Mouse (Mus musculus) embryonic facial prominence, embryonic 11.5 days (tissue): Measurements from ENCODE around the gene Tmcc1. TPM values are rescaled to one million over a fixed set of nuclear protein-coding genes. Genes with fewer than 3 reads are reported as not detected.

ENCODE experiments used
- ATAC-seq: fragments of 200-750 bp; cut with Nextera tagmentation; replicated peaks from 2 replicates; pipeline ENCODE4 v1.8.0; 2017; ENCODE audit warnings: low read depth; ENCODE audit not compliant: insufficient number of reproducible peaks, low FRiP score, low TSS enrichment
- DNase-seq: peaks from one replicate; pipeline ENCODE4 v3.0.0-alpha.2; 2015; ENCODE audit warnings: low spot score
- H3K27ac ChIP-seq: fragments of 300-500 bp; sonication (generic); replicated peaks from 2 replicates; pipeline ENCODE4 v1.5.1; 2014; ENCODE audit warnings: mild to moderate bottlenecking, low read depth, low read length, control low read depth
- H3K27me3 ChIP-seq: fragments of 300-500 bp; sonication (generic); 2 replicates; pipeline ENCODE4 v1.6.1; 2014; ENCODE audit warnings: mild to moderate bottlenecking, low read length, moderate library complexity, mixed read lengths; ENCODE audit not compliant: control insufficient read depth, insufficient read depth
- H3K36me3 ChIP-seq: fragments of 300-500 bp; sonication (generic); replicated peaks from 2 replicates; pipeline ENCODE4 v1.6.1; 2014; ENCODE audit warnings: low read depth, mild to moderate bottlenecking, low read length, moderate library complexity, mixed read lengths; ENCODE audit not compliant: control insufficient read depth, insufficient read depth
- H3K4me1 ChIP-seq: fragments of 300-500 bp; sonication (generic); 2 replicates; pipeline ENCODE4 v1.6.1; 2014; ENCODE audit warnings: low read length, mixed read lengths; ENCODE audit not compliant: control insufficient read depth, insufficient read depth
- H3K4me2 ChIP-seq: fragments of 300-500 bp; sonication (generic); 2 replicates; pipeline ENCODE4 v1.6.1; 2014; ENCODE audit warnings: low read depth, mild to moderate bottlenecking, control low read depth, low read length, moderate library complexity
- H3K4me3 ChIP-seq: fragments of 300-500 bp; sonication (generic); 2 replicates; pipeline ENCODE4 v1.5.1; 2014; ENCODE audit warnings: low read depth, low read length, control low read depth
- H3K9ac ChIP-seq: fragments of 300-500 bp; sonication (generic); replicated peaks from 2 replicates; pipeline ENCODE4 v1.6.1; 2014; ENCODE audit warnings: mild to moderate bottlenecking, control low read depth, low read length
- H3K9me3 ChIP-seq: fragments of 300-500 bp; sonication (generic); replicated peaks from 2 replicates; pipeline ENCODE4 v1.6.1; 2016; ENCODE audit warnings: mild to moderate bottlenecking, low read length, inconsistent platforms, mixed read lengths; ENCODE audit not compliant: control insufficient read depth
- WGBS: fragments of 180-500 bp; shearing (Covaris S2); extraction: QIAGEN DNeasy Blood & Tissue Kit; methylation state at CpG from one replicate; pipeline ENCODE4 v1.1.7; 2014; 5-methylcytosine and 5-hydroxymethylcytosine counted together
- polyA plus RNA-seq: library from polyadenylated mRNA; unstranded; fragments of >200 nt; fragmentation: Nextera tagmentation; extraction: Ambion mirVana; gene quantifications from 2 replicates; pipeline ENCODE4 v1.2.1, GENCODE M21; 2014

Tmcc1 gene
- polyA plus RNA-seq, 1 experiment from 2014 or later: 14.1 TPM

DNA sequence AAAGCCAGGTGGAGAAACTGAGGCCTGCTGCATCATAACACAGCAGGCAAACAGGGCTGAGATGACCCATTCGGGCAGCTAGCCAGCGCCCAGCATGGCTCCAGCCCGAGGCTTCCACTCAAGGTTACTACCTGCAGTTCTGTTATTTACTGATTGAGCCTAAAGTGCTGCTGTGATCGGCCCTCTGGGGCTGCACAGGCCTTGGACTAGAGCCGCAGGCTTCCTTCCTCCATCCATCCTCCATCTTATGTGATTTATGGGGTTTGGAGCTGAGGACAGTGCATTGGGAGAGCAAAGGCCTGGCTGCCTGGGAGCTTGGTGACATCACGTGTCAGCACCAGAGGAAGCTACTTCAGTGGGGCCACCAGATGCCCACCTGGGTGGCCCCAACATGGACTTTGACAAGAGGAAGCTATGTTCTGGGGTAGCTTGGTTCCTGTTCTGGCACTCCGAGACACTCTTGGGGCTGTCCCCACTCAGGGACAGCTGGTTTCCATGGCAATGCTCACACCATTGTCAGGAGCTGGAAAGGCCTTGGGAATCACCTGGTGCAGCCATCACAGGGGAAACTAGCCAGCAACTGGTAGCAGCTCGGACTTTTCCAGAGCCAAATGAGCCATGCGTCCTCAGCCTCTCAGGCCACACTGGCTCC is 206.1 kb downstream of the Tmcc1 start:
- H3K9ac ChIP-seq: 0 out of 2 replicates have a peak overlapping the region, but pooled peaks have one; percentile 22
- no peak overlapping the region for H3K27ac ChIP-seq
- peak overlapping the region; percentile 17 for H3K4me2 ChIP-seq
- DNase-seq (no peak), ATAC-seq (no peak)
- peaks cover 3% of the 10 kb centered on the region; the same call in 1 of the 2 replicates for H3K27me3 ChIP-seq
- H3K4me1 ChIP-seq: peaks cover 9% of the 10 kb centered on the region
- WGBS: 64% methylated on average over 9 of the region's 9 CpGs
- H3K36me3 ChIP-seq: no peaks in the 10 kb centered on the region
- H3K9me3 ChIP-seq: no peaks in the 10 kb centered on the region
- no peak overlapping the region for H3K4me3 ChIP-seq

DNA sequence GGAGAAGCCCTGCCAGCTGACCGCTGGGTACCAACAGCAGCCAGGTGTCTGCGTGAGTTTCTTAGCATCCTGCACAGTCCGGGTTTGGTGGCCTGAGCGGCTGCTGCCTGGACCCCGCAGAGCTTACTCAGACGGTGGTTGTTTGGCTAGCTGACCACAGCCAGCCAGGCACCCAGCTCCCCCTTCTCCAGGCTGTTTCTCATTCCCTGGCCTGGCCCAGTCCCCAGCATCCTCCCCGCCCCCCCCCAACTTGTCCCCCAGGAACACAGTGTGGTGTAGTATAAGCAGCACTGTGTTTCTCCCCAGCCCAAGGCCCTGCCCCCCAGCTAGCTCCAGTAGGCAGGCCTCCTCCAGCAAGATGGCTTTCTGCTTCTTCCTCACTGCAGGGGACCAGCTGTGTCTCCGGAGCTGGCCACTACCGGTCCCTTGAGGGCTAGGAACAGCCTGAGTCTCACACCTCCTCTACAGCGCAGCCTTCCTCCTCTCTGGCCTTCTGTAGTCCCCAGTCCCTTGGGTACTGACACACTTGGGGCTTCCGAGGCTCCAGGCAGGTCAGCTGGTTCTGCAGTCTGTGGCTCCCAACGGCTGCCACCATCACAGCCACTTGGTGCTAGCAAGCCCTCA is 206.7 kb downstream of the Tmcc1 start:
- Histone ChIP-seq H3K27me3 (0 out of 2 replicates have a peak, but pooled peaks cover 2% of the 10 kb centered on the region), H3K9me3 (no peaks in the 10 kb centered on the region), H3K4me3 (no peak overlapping the region)

DNA sequence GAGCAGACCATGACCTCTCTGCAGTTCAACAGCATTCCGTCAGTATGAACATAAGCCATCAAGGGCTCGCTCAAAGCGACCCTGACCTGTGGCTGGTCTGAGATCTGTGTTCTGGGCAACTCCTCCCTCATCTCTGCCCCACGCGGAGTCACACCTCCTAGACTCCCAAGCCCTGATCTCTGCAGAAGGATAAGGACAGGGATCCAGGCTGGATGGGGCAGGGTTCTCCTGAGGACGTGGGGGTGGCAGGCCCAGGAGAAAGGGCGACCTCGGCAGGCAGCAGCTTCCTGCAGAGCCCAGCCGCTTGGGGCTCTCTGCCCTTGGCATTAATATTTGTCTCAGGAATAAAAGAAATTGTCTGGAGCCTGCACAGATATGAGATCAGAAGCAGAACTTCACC is 207.7 kb downstream of the Tmcc1 start:
- Histone ChIP-seq H3K4me2 (no peak overlapping the region), H3K36me3 (no peaks in the 10 kb centered on the region), H3K4me3 (no peak overlapping the region), H3K9me3 (no peaks in the 10 kb centered on the region), H3K27me3 (no peaks in the 10 kb centered on the region), H3K9ac (no peak overlapping the region), H3K27ac (no peak overlapping the region), H3K4me1 (peaks cover 2% of the 10 kb centered on the region; the same call in 1 of the 2 replicates)
- ATAC-seq (no peak), DNase-seq (no peak)
- 53% methylated on average over 9 of the region's 9 CpGs for WGBS

More for the DNA sequence above, 206.7 kb downstream of the Tmcc1 start:
- ATAC-seq (no peak), DNase-seq (no peak)
- peaks cover 6% of the 10 kb centered on the region for H3K4me1 ChIP-seq
- no peak overlapping the region for H3K4me2 ChIP-seq
- H3K36me3 ChIP-seq: no peaks in the 10 kb centered on the region
- H3K9ac ChIP-seq: peak overlapping the region; percentile 22; the same call in 1 of the 2 replicates
- 43% methylated on average over 11 of the region's 12 CpGs for WGBS
- H3K27ac ChIP-seq: no peak overlapping the region

DNA sequence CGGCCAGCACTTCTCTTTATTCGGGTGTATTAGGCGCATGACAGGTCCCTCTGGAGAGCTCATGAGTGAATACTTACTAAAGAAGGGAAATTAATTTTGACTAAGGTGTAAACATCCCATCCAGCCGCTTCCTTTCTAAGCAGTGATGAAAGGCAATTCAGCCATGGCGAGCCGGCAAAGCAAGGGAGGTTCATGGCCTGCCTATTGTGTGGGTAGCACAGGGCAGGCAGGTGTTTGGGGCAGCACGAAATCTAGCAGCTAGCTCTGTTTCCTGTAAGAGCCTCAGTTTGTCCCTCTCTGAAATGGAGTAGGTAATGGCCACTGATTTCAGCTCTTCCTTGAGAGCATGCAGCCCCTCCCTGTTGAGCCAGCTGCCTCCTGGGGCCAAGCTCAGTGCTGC is 208.7 kb downstream of the Tmcc1 start:
- no peak overlapping the region for H3K4me2 ChIP-seq
- H3K9ac ChIP-seq: no peak overlapping the region
- ATAC-seq (no peak), DNase-seq (no peak)
- H3K9me3 ChIP-seq: no peaks in the 10 kb centered on the region
- WGBS: 68% methylated on average over 7 of the region's 7 CpGs
- H3K4me1 ChIP-seq: peaks cover 2% of the 10 kb centered on the region; the same call in 1 of the 2 replicates
- no peaks in the 10 kb centered on the region for H3K27me3 ChIP-seq
- H3K4me3 ChIP-seq: no peak overlapping the region
- no peaks in the 10 kb centered on the region for H3K36me3 ChIP-seq
- H3K27ac ChIP-seq: no peak overlapping the region

DNA sequence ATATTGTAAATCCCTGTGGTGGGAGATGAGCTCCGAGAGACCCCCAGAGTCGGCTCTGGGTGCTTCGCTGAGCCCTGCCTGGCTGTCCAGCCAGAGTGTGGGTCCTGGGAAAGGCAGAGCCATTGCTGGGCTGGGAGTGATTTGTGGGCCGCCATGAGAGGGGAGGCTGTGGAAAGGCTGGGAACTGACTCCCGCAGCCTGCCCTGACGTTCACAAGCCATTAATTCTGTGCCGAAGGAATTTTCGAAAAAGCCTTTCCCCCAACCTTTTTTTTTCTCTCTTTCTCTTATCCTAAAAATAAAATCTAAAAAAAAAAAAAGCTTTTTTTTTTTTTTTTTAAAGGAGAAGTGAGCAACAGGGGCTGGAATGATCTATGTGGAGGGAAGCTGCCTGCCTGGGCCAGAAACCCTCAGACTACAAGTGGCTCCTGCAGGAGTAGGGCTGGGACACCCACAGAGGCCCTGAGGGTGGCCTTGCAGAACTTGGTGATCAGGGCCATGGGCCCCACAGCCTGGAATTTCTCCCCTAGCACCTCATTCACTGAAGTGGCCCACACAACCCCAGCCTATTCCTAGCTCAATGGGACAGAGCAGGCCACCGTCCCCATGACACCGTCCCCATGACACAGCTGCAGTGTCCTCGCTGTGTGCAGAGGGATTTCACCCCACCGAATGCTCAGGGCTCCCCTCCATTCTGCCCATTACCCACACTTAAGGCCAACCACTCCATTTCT is 209.8 kb downstream of the Tmcc1 start:
- Histone ChIP-seq H3K9me3 (no peaks in the 10 kb centered on the region), H3K4me3 (no peak overlapping the region), H3K27ac (no peak overlapping the region), H3K9ac (no peak overlapping the region), H3K36me3 (no peaks in the 10 kb centered on the region), H3K4me2 (no peak overlapping the region), H3K4me1 (peaks cover 2% of the 10 kb centered on the region; the same call in 1 of the 2 replicates), H3K27me3 (no peaks in the 10 kb centered on the region)
- ATAC-seq: no peak
- DNase-seq: no peak
- 66% methylated on average over 12 of the region's 12 CpGs for WGBS

DNA sequence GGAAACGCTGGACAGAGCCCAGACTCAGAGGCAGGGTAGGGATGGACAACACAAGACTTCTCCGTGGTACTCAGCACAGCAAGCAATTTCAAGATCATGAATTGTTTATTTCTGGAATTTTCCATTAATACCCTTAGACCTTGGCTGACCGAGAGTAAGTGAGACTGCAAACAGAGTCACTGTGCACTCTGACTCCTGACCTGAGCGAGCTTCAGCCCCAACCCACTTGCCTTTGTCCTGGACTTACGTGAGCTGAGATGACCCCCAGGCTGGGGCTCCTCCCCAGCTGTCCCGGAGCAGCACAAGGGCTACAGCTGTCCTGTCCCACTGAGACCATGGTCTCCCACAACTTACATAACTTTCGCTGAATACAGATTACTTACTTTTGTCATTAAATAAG is 210.4 kb downstream of the Tmcc1 start:
- Histone ChIP-seq H3K27ac (no peak overlapping the region), H3K9ac (no peak overlapping the region), H3K27me3 (no peaks in the 10 kb centered on the region), H3K4me1 (peaks cover 2% of the 10 kb centered on the region; the same call in 1 of the 2 replicates), H3K9me3 (no peaks in the 10 kb centered on the region), H3K4me3 (no peak overlapping the region), H3K36me3 (no peaks in the 10 kb centered on the region), H3K4me2 (no peak overlapping the region)
- DNase-seq: no peak
- 58% methylated on average over 7 of the region's 7 CpGs for WGBS
- no peak for ATAC-seq

DNA sequence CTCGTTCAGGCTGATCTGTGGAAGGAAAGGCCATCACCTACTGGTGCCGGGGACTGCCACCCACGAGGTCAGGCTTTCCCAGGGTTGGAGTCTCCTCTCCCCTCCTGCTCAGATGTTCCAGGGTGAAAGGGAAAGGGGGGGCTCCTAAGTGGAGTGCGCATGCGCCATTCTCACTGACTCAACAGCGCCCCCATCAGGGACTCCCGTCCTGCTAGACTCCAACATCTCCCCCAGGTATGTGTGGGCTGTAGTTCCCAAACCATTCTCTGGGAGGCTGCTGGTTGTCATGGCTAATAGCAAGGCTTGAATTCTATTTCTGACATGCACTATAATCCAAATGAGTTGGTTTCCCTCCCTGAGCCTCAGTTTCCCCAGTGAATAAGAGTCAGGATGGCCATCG is 214.7 kb downstream of the Tmcc1 start:
- H3K4me1 ChIP-seq: no peaks in the 10 kb centered on the region
- H3K27me3 ChIP-seq: no peaks in the 10 kb centered on the region
- no peaks in the 10 kb centered on the region for H3K36me3 ChIP-seq
- no peak overlapping the region for H3K4me3 ChIP-seq
- no peak overlapping the region for H3K9ac ChIP-seq
- H3K27ac ChIP-seq: no peak overlapping the region
- 60% methylated on average over 8 of the region's 8 CpGs for WGBS
- no peak overlapping the region for H3K4me2 ChIP-seq
- no peak for ATAC-seq
- no peak for DNase-seq
- no peaks in the 10 kb centered on the region for H3K9me3 ChIP-seq

DNA sequence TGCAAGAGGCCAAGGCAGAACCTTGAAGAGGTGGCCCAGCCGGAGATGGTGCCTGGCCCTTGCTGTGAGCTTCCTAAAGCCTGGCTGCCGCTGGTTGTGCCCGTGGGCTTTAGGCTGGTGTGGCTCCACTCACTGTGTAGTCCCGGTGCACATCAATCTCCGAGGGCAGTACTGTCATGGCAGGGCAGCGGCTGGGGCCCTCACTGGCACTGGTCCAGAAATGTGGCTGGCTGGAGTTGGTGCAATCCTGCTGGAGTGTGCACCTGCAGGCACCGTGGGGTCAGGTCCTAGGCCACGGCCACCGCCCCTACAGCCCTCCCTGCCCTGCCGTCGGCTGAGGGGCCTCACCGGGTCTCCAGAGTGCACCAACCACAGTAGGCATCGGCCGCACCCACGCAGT is 215.5 kb downstream of the Tmcc1 start:
- no peak for DNase-seq
- 90% methylated on average over 15 of the region's 15 CpGs for WGBS
- Histone ChIP-seq H3K9ac (no peak overlapping the region), H3K36me3 (no peaks in the 10 kb centered on the region), H3K27ac (no peak overlapping the region), H3K4me2 (no peak overlapping the region), H3K9me3 (no peaks in the 10 kb centered on the region), H3K4me1 (no peaks in the 10 kb centered on the region), H3K4me3 (no peak overlapping the region), H3K27me3 (no peaks in the 10 kb centered on the region)
- ATAC-seq: no peak
